In the genomic region with DNA sequence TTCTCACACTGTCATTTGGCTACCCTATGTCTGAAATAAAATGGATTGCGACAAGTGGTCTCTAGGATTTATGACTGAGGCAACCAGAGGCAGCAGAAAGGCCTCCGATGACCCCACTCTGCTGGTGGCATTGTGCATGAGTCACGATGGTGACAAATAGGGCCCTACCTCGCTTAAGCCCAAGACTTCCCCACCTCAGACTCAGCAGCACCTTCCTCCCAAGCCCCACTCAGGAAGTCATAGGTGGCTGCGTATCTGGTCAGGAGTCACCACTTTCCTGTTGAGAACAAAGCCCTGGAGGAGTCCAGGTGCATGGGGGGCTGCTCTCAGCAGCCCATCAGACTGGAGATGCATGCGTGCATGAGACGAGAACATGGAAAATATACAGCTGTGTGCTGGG, we compare ENCODE assay signal across 19 mouse cellular contexts. TPM values are rescaled to one million over a fixed set of nuclear protein-coding genes. Genes with fewer than 3 reads are reported as not detected.
DNase-seq lines count a peak whose midpoint lies in the region; ATAC-seq and TF ChIP-seq lines count a peak whose summit lies in the region.
"Had no signal": no experiment of that assay in that cellular context is flagged by ENCODE, and none has a peak within 500 bp of the region (broad histone marks: within the 10 kb centered on the region; RNA-seq: fewer than 3 reads in every experiment).

No protein-coding gene starts in this region.

- TF ChIP-seq POLR2A in spleen, adult 2 months (IDR thresholded peaks at IDR 0.05; ENCODE audit: low read depth, low read length): no peak
- TF ChIP-seq POLR2A in CH12.LX (IDR thresholded peaks at IDR 0.05; ENCODE audit: low read depth, low read length): no peak
- TF ChIP-seq POLR2A in myocyte (IDR thresholded peaks at IDR 0.05; ENCODE audit: insufficient read length, low read depth): no peak

- no peak for TF ChIP-seq EP300 in CH12.LX (IDR thresholded peaks at IDR 0.05; ENCODE audit: low read length)
- no peak for TF ChIP-seq EP300 in liver, postnatal 0 days (IDR thresholded peaks at IDR 0.05; ENCODE audit: low read depth)

- 27% methylated on average over 7 of the region's 7 CpGs for WGBS in spleen, adult 2 months
- 67% methylated on average over 7 of the region's 7 CpGs for WGBS in liver, postnatal 0 days (ENCODE audit: insufficient replicate concordance)

- peak overlapping the region; percentile 77 for H3K27ac ChIP-seq in spleen, adult 2 months (ENCODE audit: insufficient read depth, low read length)
- H3K27ac ChIP-seq in CH12.LX (ENCODE audit: insufficient read depth, low read depth): peak overlapping the region; percentile 94
- H3K27ac ChIP-seq in liver, postnatal 0 days (ENCODE audit: low read depth): no peak overlapping the region
- H3K27ac ChIP-seq: forebrain, embryonic 10.5 days; macrophage; neural tube, embryonic 12.5 days had no signal

- H3K4me2 ChIP-seq in CH12.LX (ENCODE audit: insufficient read depth, low read depth, poor library complexity, severe bottlenecking) (peak overlapping the region; percentile 86), myocyte (ENCODE audit: low read depth) (peak overlapping the region; percentile 67)
- no peak overlapping the region for H3K4me2 ChIP-seq in liver, postnatal 0 days (ENCODE audit: low read depth, low read length)
- H3K4me2 ChIP-seq: lung, embryonic 14.5 days; neural tube, embryonic 12.5 days had no signal

- no peak for TF ChIP-seq RAD21 in CH12.LX (IDR thresholded peaks at IDR 0.05; ENCODE audit: low read depth, low read length)

- peak overlapping the region; percentile 70 for H3K9ac ChIP-seq in CH12.LX (ENCODE audit: insufficient read depth, low read depth)
- no peak overlapping the region for H3K9ac ChIP-seq in liver, postnatal 0 days (replicated peaks)
- H3K9ac ChIP-seq: lung, embryonic 14.5 days; neural tube, embryonic 12.5 days had no signal

- H3K4me1 ChIP-seq in spleen, adult 2 months (ENCODE audit: control insufficient read depth, insufficient read depth, insufficient read length): peaks cover 42% of the 10 kb centered on the region
- H3K4me1 ChIP-seq in CH12.LX (ENCODE audit: control insufficient read depth in 1 of 2, insufficient read depth in 2 of 2): peaks cover 10 to 84% of the 10 kb centered on the region in 2 experiments
- H3K4me1 ChIP-seq in liver, postnatal 0 days (ENCODE audit: insufficient read depth): 0 out of 2 replicates have a peak, but pooled peaks cover 3% of the 10 kb centered on the region
- H3K4me1 ChIP-seq: neural tube, embryonic 12.5 days had no signal

- no peak for ATAC-seq in liver, postnatal 0 days

- H3K27me3 ChIP-seq in spleen, adult 2 months (ENCODE audit: control insufficient read depth, insufficient read depth, low read length): no peaks in the 10 kb centered on the region
- H3K27me3 ChIP-seq in CH12.LX (replicated peaks) (no peaks in the 10 kb centered on the region), myocyte (ENCODE audit: control insufficient read depth, insufficient read depth, insufficient read length) (no peaks in the 10 kb centered on the region)
- H3K27me3 ChIP-seq in liver, postnatal 0 days (ENCODE audit: insufficient read depth, low read length): no peaks in the 10 kb centered on the region

- H3K36me3 ChIP-seq in spleen, adult 2 months (ENCODE audit: control insufficient read depth, insufficient read depth, low read length): peaks cover 1% of the 10 kb centered on the region; the same call in 1 of the 2 replicates
- H3K36me3 ChIP-seq in CH12.LX (replicated peaks in 1 of 2; ENCODE audit: control insufficient read depth in 1 of 2, insufficient read depth in 1 of 2, low read length in 1 of 2): peaks cover 5 to 23% of the 10 kb centered on the region in 2 experiments
- H3K36me3 ChIP-seq in myocyte (ENCODE audit: control insufficient read depth, insufficient read depth): no peaks in the 10 kb centered on the region
- H3K36me3 ChIP-seq in liver, postnatal 0 days (replicated peaks; ENCODE audit: insufficient read depth, low read length): no peaks in the 10 kb centered on the region
- H3K36me3 ChIP-seq: forebrain, embryonic 10.5 days; neural tube, embryonic 12.5 days had no signal

- H3K9me3 ChIP-seq in CH12.LX (replicated peaks; ENCODE audit: low read length): peaks cover 4% of the 10 kb centered on the region
- H3K9me3 ChIP-seq in liver, postnatal 0 days (ENCODE audit: low read length): no peaks in the 10 kb centered on the region
- H3K9me3 ChIP-seq: forebrain, embryonic 10.5 days; neural tube, embryonic 12.5 days had no signal

- H3ac ChIP-seq in myocyte (ENCODE audit: control insufficient read depth, insufficient read length): no peak overlapping the region

- dilution Hi-C loops in CH12.LX (cut with MboI; ENCODE audit: extremely low pct_ligation_motif_present, extremely low pct_unique_long_range_greater_than_20kb, low sequenced_read_pairs): no loop called here

- H3K4me3 ChIP-seq in spleen, adult 2 months (ENCODE audit: extremely low read depth, insufficient read depth, insufficient read length): no peak overlapping the region
- H3K4me3 ChIP-seq in CH12.LX (replicated peaks in 1 of 3; ENCODE audit: low read depth in 2 of 3, low read length in 2 of 3, poor library complexity in 1 of 3) (peak overlapping the region; percentile 70 to 84 (median 77)), myocyte (no peak overlapping the region)
- no peak overlapping the region for H3K4me3 ChIP-seq in liver, postnatal 0 days (ENCODE audit: low read depth, low read length)
- H3K4me3 ChIP-seq: forebrain, embryonic 10.5 days; neural tube, embryonic 12.5 days had no signal

- in situ Hi-C loops in CH12.LX (cut with MboI; ENCODE audit: low pct_ligation_motif_present, low pct_unique_long_range_greater_than_20kb, low sequenced_read_pairs): no loop called here

- H3K79me2 ChIP-seq in CH12.LX (replicated peaks; ENCODE audit: control insufficient read depth, extremely low read depth, insufficient read depth, poor library complexity, severe bottlenecking) (peaks cover 30% of the 10 kb centered on the region), myocyte (ENCODE audit: control insufficient read depth, insufficient read depth) (no peaks in the 10 kb centered on the region)

- DNase-seq in spleen, adult 2 months (ENCODE audit: low read depth in 1 of 2, low spot score in 2 of 2): peak in 1 of 2 experiments; percentile 41
- DNase-seq in spleen, adult 12 weeks (ENCODE audit: low spot score): no peak
- DNase-seq in CH12.LX (ENCODE audit: extremely low read depth): no peak
- DNase-seq in thymus, postnatal 25 days: peak; percentile 69
- DNase-seq in liver, postnatal 0 days: no peak
- no peak for DNase-seq in gastrocnemius, adult 8-10 months (ENCODE audit: low spot score in 2 of 2)
- DNase-seq in right cerebral cortex, postnatal 14 days: no peak
- DNase-seq: adrenal gland, postnatal 25 days; cerebellum, adult 18-20 months; gastrocnemius, postnatal 10 days; kidney, postnatal 4 days; liver; lung, embryonic 14.5 days; midbrain, embryonic 14.5 days; right cerebral cortex, postnatal 4 days had no signal

- TF ChIP-seq CTCF in spleen, adult 2 months (IDR thresholded peaks at IDR 0.05; ENCODE audit: extremely low read depth, insufficient read depth, insufficient read length, insufficient replicate concordance): no peak
- TF ChIP-seq CTCF in CH12.LX (conservative IDR thresholded peaks at IDR 0.05 in 1 of 2, IDR thresholded peaks at IDR 0.05 in 1 of 2; ENCODE audit: low read depth in 2 of 2, low read length in 2 of 2): no peak
- TF ChIP-seq CTCF in liver, postnatal 0 days (IDR thresholded peaks at IDR 0.05; ENCODE audit: low read depth): no peak

TF ChIP-seq in CH12.LX, 34 proteins besides CTCF, POLR2A, EP300 and RAD21 (continues in another document):
- no peak for TF ChIP-seq JUN (IDR thresholded peaks at IDR 0.05; ENCODE audit: insufficient read depth, low read depth, low read length)
- no peak for TF ChIP-seq SMC3 (IDR thresholded peaks at IDR 0.05; ENCODE audit: low read depth, low read length)
- 0 out of 2 replicates have a peak, but pooled peaks have one; percentile 9 for TF ChIP-seq ETS1 (conservative IDR thresholded peaks at IDR 0.05; ENCODE audit: low read depth, low read length)
- TF ChIP-seq MAX (IDR thresholded peaks at IDR 0.05; ENCODE audit: low read length): no peak
- no peak for TF ChIP-seq UBTF (IDR thresholded peaks at IDR 0.05; ENCODE audit: low read depth, low read length)
- no peak for TF ChIP-seq TBP (conservative IDR thresholded peaks at IDR 0.05; ENCODE audit: low read depth, low read length)
- no peak for TF ChIP-seq NELFE (IDR thresholded peaks at IDR 0.05; ENCODE audit: low read depth, low read length)
- peak; percentile 41; the same call in 1 of the 2 replicates for TF ChIP-seq BHLHE40 (IDR thresholded peaks at IDR 0.05; ENCODE audit: low read depth, low read length)

TF ChIP-seq in myocyte, 11 proteins besides CTCF, POLR2A, EP300 and RAD21 (continues in another document):
- TF ChIP-seq USF1 (IDR thresholded peaks at IDR 0.05; ENCODE audit: low read depth) (no peak), MYOG (IDR thresholded peaks at IDR 0.05; ENCODE audit: control insufficient read depth in 1 of 3, insufficient read depth in 1 of 3, insufficient read length in 2 of 3, low read depth in 2 of 3) (no peak), CEBPB (IDR thresholded peaks at IDR 0.05; ENCODE audit: insufficient read depth, poor library complexity, severe bottlenecking) (no peak), E2F4 (IDR thresholded peaks at IDR 0.05; ENCODE audit: insufficient read depth) (no peak), MAX (IDR thresholded peaks at IDR 0.05; ENCODE audit: low read depth) (no peak), TCF3 (IDR thresholded peaks at IDR 0.05; ENCODE audit: insufficient read length, low read depth) (no peak), POLR2AphosphoS2 (IDR thresholded peaks at IDR 0.05; ENCODE audit: insufficient read length, low read depth) (no peak), SRF (IDR thresholded peaks at IDR 0.05; ENCODE audit: control insufficient read depth, insufficient read length, low read depth) (no peak), REST (IDR thresholded peaks at IDR 0.05; ENCODE audit: insufficient read depth, insufficient read length) (no peak)

RNA-seq across cellular contexts. Expression of a gene that starts 3.0 kb away (rescaled TPM):
- polyA plus RNA-seq in spleen, adult 2 months (2012; rRNA removed): 64.4 and 72.8 TPM in 2 replicates
- total RNA-seq in CH12.LX (2012; rRNA removed) (99.2 and 151 TPM in 2 replicates), CH12.LX (2014; rRNA removed) (58.8 and 66.9 TPM in 2 replicates)
- polyA plus RNA-seq in CH12.LX (2012; ENCODE audit: insufficient read length, low read depth) (46.4 and 47.9 TPM in 2 replicates), myocyte (2012; fragmentation: generic; extraction: Trizol) (1.1 TPM)
- 0.34 and 0.43 TPM in 2 replicates for polyA plus RNA-seq in liver, postnatal 0 days (2015; fragmentation: Nextera tagmentation; extraction: Ambion mirVana)
- total RNA-seq in gastrocnemius, adult 8-10 months (2022): 1 to 10 TPM in 1 of 4 experiments, under 1 TPM in 2, not detected in 1; 0.27 to 1.4 (median 0.58) TPM

RNA-seq across cellular contexts. Expression of a gene that starts 44.8 kb away (rescaled TPM):
- 3.7 and 4.7 TPM in 2 replicates for polyA plus RNA-seq in spleen, adult 2 months (2012; rRNA removed)
- total RNA-seq in CH12.LX (2012; rRNA removed) (16.8 and 17.0 TPM in 2 replicates), CH12.LX (2014; rRNA removed) (20.5 and 25.0 TPM in 2 replicates)
- polyA plus RNA-seq in CH12.LX (2012; ENCODE audit: insufficient read length, low read depth) (25.4 and 27.9 TPM in 2 replicates), myocyte (2012; fragmentation: generic; extraction: Trizol) (4.3 TPM)
- 1.1 and 1.3 TPM in 2 replicates for polyA plus RNA-seq in liver, postnatal 0 days (2015; fragmentation: Nextera tagmentation; extraction: Ambion mirVana)
- total RNA-seq in gastrocnemius, adult 8-10 months (2022): 1 to 10 TPM in 1 of 4 experiments, under 1 TPM in 3; 0.29 to 1.1 (median 0.46) TPM

Comparison
In these comparisons a context has a peak if more than half of its experiments do, and no peak if none do; other contexts are left out.
1. H3K4me3 ChIP-seq: peak in CH12.LX (3 of 3); none in spleen, adult 2 months (single experiment), myocyte (single experiment) and liver, postnatal 0 days (single experiment).
2. RNA of a gene that starts 3.0 kb away (polyA plus RNA-seq): 64.4 to 72.8 TPM in spleen, adult 2 months and 46.4 to 47.9 TPM in CH12.LX; 1.1 TPM in myocyte (single experiment) and 0.34 to 0.43 TPM in liver, postnatal 0 days; every median in the first group is over 10 times any median in the second.